ENCODE assay signal across 24 mouse cellular contexts in genomic region chr8:47935461-47935860, GRCm38 (mm10). TPM values are rescaled to one million over a fixed set of nuclear protein-coding genes. Genes with fewer than 3 reads are reported as not detected.
A peak's percentile ranks its signal among the peaks of the same experiment; 100 is the strongest.
DNase-seq lines count a peak whose midpoint lies in the region; ATAC-seq and TF ChIP-seq lines count a peak whose summit lies in the region.
"Had no signal": no experiment of that assay in that cellular context is flagged by ENCODE, and none has a peak within 500 bp of the region (broad histone marks: within the 10 kb centered on the region; RNA-seq: fewer than 3 reads in every experiment).

No protein-coding gene starts in this region.

- peak overlapping the region; percentile 17; the same call in 1 of the 2 replicates for H3K27ac ChIP-seq in kidney, embryonic 16.5 days (ENCODE audit: low read length)
- H3K27ac ChIP-seq in CH12.LX (ENCODE audit: insufficient read depth, low read depth), result no peak overlapping the region
- H3K27ac ChIP-seq: embryonic facial prominence, embryonic 10.5 days; embryonic facial prominence, embryonic 13.5 days; forebrain, embryonic 13.5 days; hindbrain, embryonic 10.5 days; hindbrain, embryonic 13.5 days had no signal

- no peaks in the 10 kb centered on the region for H3K9me3 ChIP-seq in kidney, embryonic 16.5 days (ENCODE audit: low read length)
- no peaks in the 10 kb centered on the region for H3K9me3 ChIP-seq in CH12.LX (replicated peaks; ENCODE audit: low read length)
- H3K9me3 ChIP-seq: embryonic facial prominence, embryonic 10.5 days; embryonic facial prominence, embryonic 13.5 days; forebrain, embryonic 10.5 days; forebrain, embryonic 13.5 days; hindbrain, embryonic 10.5 days; hindbrain, embryonic 13.5 days had no signal

- peaks cover 90% of the 10 kb centered on the region for H3K79me2 ChIP-seq in C2C12 (ENCODE audit: control insufficient read depth, insufficient read depth)
- H3K79me2 ChIP-seq in CH12.LX (replicated peaks; ENCODE audit: control insufficient read depth, extremely low read depth, insufficient read depth, poor library complexity, severe bottlenecking), result no peaks in the 10 kb centered on the region

- 79% methylated on average over 5 of the region's 5 CpGs for WGBS in kidney, embryonic 16.5 days

- no peak overlapping the region for H3ac ChIP-seq in C2C12 (ENCODE audit: control insufficient read depth, insufficient read length, low read depth)

- TF ChIP-seq POLR2A in CH12.LX (IDR thresholded peaks at IDR 0.05; ENCODE audit: low read depth, low read length), result no peak

- no peaks in the 10 kb centered on the region for H3K36me3 ChIP-seq in kidney, embryonic 16.5 days (ENCODE audit: insufficient read depth, low read length)
- no peaks in the 10 kb centered on the region for H3K36me3 ChIP-seq in C2C12 (ENCODE audit: control insufficient read depth, insufficient read depth)
- no peaks in the 10 kb centered on the region for H3K36me3 ChIP-seq in CH12.LX (replicated peaks in 1 of 2; ENCODE audit: control insufficient read depth in 1 of 2, insufficient read depth in 1 of 2, low read length in 1 of 2)
- H3K36me3 ChIP-seq: embryonic facial prominence, embryonic 10.5 days; embryonic facial prominence, embryonic 13.5 days; forebrain, embryonic 10.5 days; hindbrain, embryonic 10.5 days; hindbrain, embryonic 13.5 days had no signal

- no peak overlapping the region for H3K4me3 ChIP-seq in kidney, embryonic 16.5 days (ENCODE audit: low read length)
- H3K4me3 ChIP-seq in C2C12 (ENCODE audit: insufficient read depth, poor library complexity, severe bottlenecking) (no peak overlapping the region), CH12.LX (replicated peaks in 1 of 3; ENCODE audit: low read depth in 2 of 3, low read length in 2 of 3, poor library complexity in 1 of 3) (no peak overlapping the region)
- H3K4me3 ChIP-seq: embryonic facial prominence, embryonic 10.5 days; embryonic facial prominence, embryonic 13.5 days; forebrain, embryonic 10.5 days; forebrain, embryonic 13.5 days; hindbrain, embryonic 10.5 days; hindbrain, embryonic 13.5 days had no signal

- in situ Hi-C loops in CH12.LX (cut with MboI; ENCODE audit: low pct_ligation_motif_present, low pct_unique_long_range_greater_than_20kb, low sequenced_read_pairs), result no loop called here

- dilution Hi-C loops in CH12.LX (cut with MboI; ENCODE audit: extremely low pct_ligation_motif_present, extremely low pct_unique_long_range_greater_than_20kb, low sequenced_read_pairs), result no loop called here

- TF ChIP-seq EP300 in CH12.LX (IDR thresholded peaks at IDR 0.05; ENCODE audit: low read length), result no peak

- TF ChIP-seq CTCF in C2C12 (IDR thresholded peaks at IDR 0.05; ENCODE audit: control insufficient read depth, insufficient read depth, insufficient read length), result no peak
- TF ChIP-seq CTCF in CH12.LX (conservative IDR thresholded peaks at IDR 0.05 in 1 of 2, IDR thresholded peaks at IDR 0.05 in 1 of 2; ENCODE audit: low read depth in 2 of 2, low read length in 2 of 2), result no peak

- TF ChIP-seq RAD21 in CH12.LX (IDR thresholded peaks at IDR 0.05; ENCODE audit: low read depth, low read length), result no peak

- H3K4me1 ChIP-seq in kidney, embryonic 16.5 days (ENCODE audit: insufficient read depth, low read length), result peaks cover 73% of the 10 kb centered on the region
- H3K4me1 ChIP-seq in CH12.LX (ENCODE audit: control insufficient read depth in 1 of 2, insufficient read depth in 2 of 2), result peaks cover 0 to 19% of the 10 kb centered on the region in 2 experiments; a peak in 2 of 4 replicates

- no peak overlapping the region; the same call in 1 of the 2 replicates for H3K9ac ChIP-seq in kidney, embryonic 16.5 days (replicated peaks; ENCODE audit: low read length)
- H3K9ac ChIP-seq in CH12.LX (ENCODE audit: insufficient read depth, low read depth), result no peak overlapping the region
- H3K9ac ChIP-seq: embryonic facial prominence, embryonic 13.5 days; forebrain, embryonic 13.5 days; hindbrain, embryonic 13.5 days had no signal

- H3K4me2 ChIP-seq in kidney, embryonic 16.5 days (replicated peaks; ENCODE audit: low read depth, low read length), result no peak overlapping the region
- no peak overlapping the region for H3K4me2 ChIP-seq in CH12.LX (ENCODE audit: insufficient read depth, low read depth, poor library complexity, severe bottlenecking)
- H3K4me2 ChIP-seq: embryonic facial prominence, embryonic 13.5 days; forebrain, embryonic 13.5 days; heart, embryonic 11.5 days; hindbrain, embryonic 13.5 days had no signal

- no peak for DNase-seq in kidney, postnatal 25 days
- DNase-seq in CH12.LX (ENCODE audit: extremely low read depth), result peak; percentile 70
- no peak for DNase-seq in natural killer cell, adult 2 months (ENCODE audit: low spot score in 2 of 2)
- no peak for DNase-seq in thymus, postnatal 36 days
- DNase-seq: adrenal gland, adult 2 months; adrenal gland, postnatal 14 days; cerebellum, adult 11 months; cerebellum, adult 2 months; cerebellum, adult 9-11 months; cerebellum, postnatal 36 days; embryo, embryonic 11 days; gastrocnemius, postnatal 10 days; gastrocnemius, postnatal 36 days; heart, postnatal 36 days had no signal

- ATAC-seq in kidney, embryonic 16.5 days (ENCODE audit: low FRiP score, low TSS enrichment), result no peak
- ATAC-seq: hindbrain, embryonic 16.5 days had no signal

- peaks cover 67% of the 10 kb centered on the region for H3K79me3 ChIP-seq in C2C12 (ENCODE audit: low read depth)

- H3K27me3 ChIP-seq in kidney, embryonic 16.5 days (ENCODE audit: insufficient read depth, low read length), result no peaks in the 10 kb centered on the region
- no peaks in the 10 kb centered on the region for H3K27me3 ChIP-seq in C2C12 (ENCODE audit: control insufficient read depth, insufficient read depth, insufficient read length)
- no peaks in the 10 kb centered on the region for H3K27me3 ChIP-seq in CH12.LX (replicated peaks)
- H3K27me3 ChIP-seq: embryonic facial prominence, embryonic 13.5 days; forebrain, embryonic 13.5 days; hindbrain, embryonic 13.5 days had no signal

TF ChIP-seq in C2C12, 6 proteins besides CTCF, POLR2A, EP300 and RAD21:
- TF ChIP-seq FOSL1 (IDR thresholded peaks at IDR 0.05; ENCODE audit: insufficient read depth, low read length, poor library complexity, severe bottlenecking), result no peak
- TF ChIP-seq MYOD1 (IDR thresholded peaks at IDR 0.05; ENCODE audit: control insufficient read depth, insufficient read length, low read depth), result peak; percentile 58

TF ChIP-seq in CH12.LX, 34 proteins besides CTCF, POLR2A, EP300 and RAD21:
- TF ChIP-seq TCF12 (IDR thresholded peaks at IDR 0.05; ENCODE audit: low read depth, low read length) (no peak), JUND (conservative IDR thresholded peaks at IDR 0.05; ENCODE audit: low read depth, low read length) (no peak), ZKSCAN1 (IDR thresholded peaks at IDR 0.05; ENCODE audit: borderline replicate concordance, low read depth, low read length) (no peak), USF1 (IDR thresholded peaks at IDR 0.05; ENCODE audit: low read depth, low read length) (no peak), MAFK (IDR thresholded peaks at IDR 0.05; ENCODE audit: insufficient replicate concordance, low read length) (no peak), KAT2A (IDR thresholded peaks at IDR 0.05; ENCODE audit: insufficient replicate concordance, low read length) (no peak)

RNA-seq across cellular contexts. Expression of gene Wwc2, which starts 55.3 kb away (rescaled TPM):
- polyA plus RNA-seq in kidney, embryonic 16.5 days (2015; fragmentation: Nextera tagmentation; extraction: Ambion mirVana), result 16.7 and 17.9 TPM in 2 replicates
- 15.3 TPM for polyA plus RNA-seq in C2C12 (2012; fragmentation: generic; extraction: Trizol)
- 0.04 TPM in 2 replicates for total RNA-seq in CH12.LX (2012; rRNA removed)
- 0.32 and 0.38 TPM in 2 replicates for total RNA-seq in CH12.LX (2014; rRNA removed)
- 0.80 and 1.1 TPM in 2 replicates for polyA plus RNA-seq in CH12.LX (2012; ENCODE audit: insufficient read length, low read depth)
